Mouse (Mus musculus) frontal cortex, postnatal 25 days (tissue): ENCODE results near the gene Vmn2r23.
"Not testable (repeated sequence)": the region's sequence is repeated elsewhere in the genome, so short reads cannot be mapped to it uniquely, and the experiment has no call there.

Source experiments
- DNase-seq, 2 experiments: peaks; one replicate each; pipeline ENCODE4 v3.0.0; 2022; ENCODE audit warnings: low spot score in 2 of 2

Vmn2r23 gene

DNA sequence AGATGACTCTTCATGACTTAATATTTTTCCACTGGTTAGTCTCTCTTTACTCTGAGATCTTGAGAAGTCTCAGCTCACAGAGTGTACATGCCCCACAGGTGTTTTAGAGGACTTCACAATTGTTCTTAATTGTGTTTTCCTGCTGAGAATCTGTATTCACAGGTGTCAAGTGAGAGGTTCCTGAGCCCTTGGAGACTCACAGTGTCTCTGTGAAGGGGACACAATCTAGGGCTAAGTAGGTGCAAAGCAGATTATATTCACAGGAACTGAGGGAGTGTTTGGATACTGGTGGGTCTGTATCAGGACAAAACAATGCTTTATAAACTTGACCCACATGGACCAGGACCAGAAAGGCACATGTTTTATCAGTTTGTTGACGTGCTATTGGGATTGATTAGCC, at the start of gene Vmn2r23:
Gene Vmn2r23 (plus strand): TSS at position 301 of the 400 bp plus-strand sequence.
- no peak for DNase-seq

DNA sequence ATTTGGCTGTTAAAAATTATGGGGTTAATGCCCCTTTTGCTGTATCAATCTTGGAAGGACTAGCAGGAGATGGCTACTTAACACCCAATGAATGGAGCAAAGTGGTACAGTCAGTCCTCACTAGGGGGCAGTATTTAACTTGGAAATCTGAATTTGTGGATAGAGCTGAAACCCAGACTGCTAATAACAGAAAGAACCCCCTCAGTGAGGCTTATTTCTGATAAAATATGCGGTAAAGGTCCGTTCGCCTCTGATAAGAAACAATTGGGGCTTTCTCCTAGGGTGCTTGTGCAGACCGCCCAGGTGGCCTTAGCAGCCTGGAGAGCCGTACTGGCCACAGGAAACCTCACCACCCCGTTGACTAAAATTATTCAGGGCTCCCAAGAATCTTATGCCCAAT, 45.4 kb upstream of the Vmn2r23 start:
- DNase-seq, result no peak

- not testable (repeated sequence) for DNase-seq
These were observed 5.8 kb upstream of the Vmn2r23 start for GRCm38 (mm10) chr6:123696639-123697038.

- DNase-seq, result no peak
These were observed 5.3 kb upstream of the Vmn2r23 start for GRCm38 (mm10) chr6:123697213-123697612.

GRCm38 (mm10) chr6:123770031-123770430, 67.6 kb downstream of the Vmn2r23 start:
- DNase-seq, result no peak

DNA sequence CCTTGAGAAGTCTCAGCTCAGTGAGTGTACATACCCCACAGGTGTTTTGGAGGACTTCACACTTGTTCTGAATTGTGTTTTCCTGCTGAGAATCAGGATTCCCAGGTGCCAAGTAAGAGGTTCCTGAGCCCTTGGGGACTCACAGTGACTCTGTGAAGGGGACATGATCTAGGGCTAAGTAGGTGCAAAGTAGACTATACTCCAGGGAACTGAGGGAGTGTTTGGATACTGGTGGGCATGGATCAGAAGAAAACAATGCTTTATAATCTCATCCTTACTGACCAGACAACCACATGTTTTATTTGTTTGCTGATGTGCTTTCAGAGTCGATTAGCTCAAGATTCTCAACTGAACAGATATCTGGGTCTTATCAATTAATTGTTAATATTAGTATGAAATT, 76.1 kb downstream of the Vmn2r23 start, which contains the start of gene Vmn2r24:
Gene Vmn2r24 (plus strand): TSS at position 301 of the 400 bp plus-strand sequence.
- no peak for DNase-seq

- DNase-seq, result no peak
These were observed 82.4 kb downstream of the Vmn2r23 start for GRCm38 (mm10) chr6:123784857-123785256.

DNA sequence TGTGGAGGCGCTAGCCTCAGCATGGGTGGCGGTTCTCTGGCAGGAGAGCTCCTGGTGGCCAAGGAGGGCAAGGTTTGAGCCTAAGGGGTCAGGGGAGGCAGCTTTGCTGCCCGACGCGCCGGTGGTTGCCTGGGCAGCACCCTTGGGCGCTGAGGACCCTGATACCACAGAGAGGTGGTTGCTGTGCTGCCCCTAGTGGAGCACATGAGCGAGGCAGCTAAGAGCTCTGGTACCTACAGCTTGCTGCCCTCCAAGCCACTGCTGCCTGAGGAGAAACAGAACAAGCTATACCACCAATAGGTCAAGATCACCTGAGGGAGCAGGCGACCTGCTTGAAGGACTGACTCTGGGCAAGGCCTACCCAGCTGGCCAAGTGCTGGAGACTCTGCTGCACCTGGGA, 91.3 kb downstream of the Vmn2r23 start:
- no peak for DNase-seq
